Mouse (Mus musculus): Measurements from ENCODE around the gene Tmcc3. TPM values are rescaled to one million over a fixed set of nuclear protein-coding genes. Genes with fewer than 3 reads are reported as not detected.

The Tmcc3 gene
- polyA plus RNA-seq, 1 experiment, result not detected

DNA sequence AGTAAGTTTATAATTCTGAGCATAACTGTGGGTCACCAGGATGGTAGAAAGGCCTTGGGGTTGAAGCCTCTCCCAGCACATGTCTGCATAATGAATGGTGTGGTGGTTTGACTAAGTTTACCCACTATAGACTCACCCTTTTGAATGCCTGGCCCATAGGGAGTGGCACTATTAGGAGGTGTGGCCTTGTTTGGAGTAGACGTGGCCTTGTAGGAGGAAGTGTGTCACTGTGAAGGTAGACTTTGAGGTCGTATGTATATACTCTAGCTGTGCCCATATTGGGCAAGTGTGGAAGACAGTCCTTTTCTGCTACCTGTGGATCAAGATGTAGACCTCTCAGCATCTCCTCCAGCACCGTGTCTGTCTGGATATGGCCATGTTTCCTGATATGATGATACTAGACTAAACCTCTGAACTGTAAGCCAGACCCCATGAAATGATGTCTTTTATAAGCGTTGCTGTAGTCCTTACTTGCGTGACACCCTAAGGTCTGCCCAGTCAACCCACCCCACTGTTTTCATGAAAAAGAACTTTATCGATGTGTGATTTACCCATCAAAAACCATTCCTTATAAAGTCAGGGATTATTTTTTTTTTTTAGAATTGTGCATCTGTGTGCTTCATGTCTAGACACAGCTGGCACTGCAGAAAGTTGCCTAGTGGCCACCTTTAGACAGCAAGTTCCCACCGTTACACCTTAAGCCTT is 40.6 kb downstream of the Tmcc3 start:
- Histone ChIP-seq H3K4me1 (ENCODE audit: control insufficient read depth, insufficient read depth, low read length) (no peaks in the 10 kb centered on the region), H3K27ac (ENCODE audit: insufficient read depth, low read depth, low read length) (no peak overlapping the region), H3K4me3 (ENCODE audit: insufficient read depth, low read depth, low read length) (no peak overlapping the region)
- TF ChIP-seq POLR2A (IDR thresholded peaks at IDR 0.05; ENCODE audit: insufficient read depth, low read depth, low read length), result no peak
- TF ChIP-seq CTCF (IDR thresholded peaks at IDR 0.05; ENCODE audit: insufficient read depth, low read depth, low read length), result no peak
- 97% methylated on average over 7 of the region's 7 CpGs for WGBS

DNA sequence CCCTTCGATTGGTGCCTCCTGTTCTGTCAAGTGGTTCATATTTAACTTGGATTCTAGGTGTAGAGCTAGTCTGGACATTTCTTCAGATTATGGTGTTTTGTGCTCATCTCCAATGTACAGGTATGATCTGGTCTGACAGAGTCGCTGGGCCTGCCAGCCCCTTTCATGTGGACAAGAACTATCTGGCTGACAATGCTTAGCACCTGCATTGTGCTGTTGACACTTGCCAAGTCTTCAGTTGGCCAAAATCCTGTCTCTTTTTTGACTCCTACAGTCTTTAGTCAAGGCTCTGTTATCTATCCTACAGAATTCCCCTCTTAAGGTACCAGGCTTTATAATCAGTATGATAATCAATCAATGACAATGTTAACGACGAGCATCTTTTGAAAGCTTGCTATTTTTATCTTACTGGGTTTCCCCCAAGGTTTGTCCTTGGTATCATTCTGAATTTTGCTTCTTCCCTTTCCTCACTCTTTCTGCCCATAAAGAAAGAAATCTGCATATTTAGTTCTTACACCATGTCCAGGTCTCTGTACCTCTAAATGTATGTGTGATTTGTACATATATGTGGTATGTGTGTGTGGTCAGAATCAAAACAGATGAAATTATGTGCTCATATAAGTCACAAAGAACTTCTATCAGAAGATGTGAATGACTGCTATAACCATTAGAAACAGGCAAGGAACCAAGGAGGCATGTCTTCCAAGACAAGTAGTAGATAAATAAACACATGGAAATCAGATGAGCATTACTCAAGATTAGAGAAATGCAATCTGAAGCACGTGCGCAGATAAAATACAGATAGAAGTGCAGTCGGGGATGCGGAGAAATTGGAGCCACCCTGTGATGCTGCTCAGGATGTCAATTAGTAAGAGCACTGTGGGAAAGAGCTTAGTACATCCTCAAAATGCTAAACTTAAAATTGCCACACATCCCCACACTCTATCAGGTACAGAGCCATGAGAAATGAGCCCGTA is 41.4 kb downstream of the Tmcc3 start:
- WGBS, result 94% methylated on average over 9 of the region's 9 CpGs
- no peak for TF ChIP-seq CTCF (IDR thresholded peaks at IDR 0.05; ENCODE audit: insufficient read depth, low read depth, low read length)
- no peak for TF ChIP-seq POLR2A (IDR thresholded peaks at IDR 0.05; ENCODE audit: insufficient read depth, low read depth, low read length)

DNA sequence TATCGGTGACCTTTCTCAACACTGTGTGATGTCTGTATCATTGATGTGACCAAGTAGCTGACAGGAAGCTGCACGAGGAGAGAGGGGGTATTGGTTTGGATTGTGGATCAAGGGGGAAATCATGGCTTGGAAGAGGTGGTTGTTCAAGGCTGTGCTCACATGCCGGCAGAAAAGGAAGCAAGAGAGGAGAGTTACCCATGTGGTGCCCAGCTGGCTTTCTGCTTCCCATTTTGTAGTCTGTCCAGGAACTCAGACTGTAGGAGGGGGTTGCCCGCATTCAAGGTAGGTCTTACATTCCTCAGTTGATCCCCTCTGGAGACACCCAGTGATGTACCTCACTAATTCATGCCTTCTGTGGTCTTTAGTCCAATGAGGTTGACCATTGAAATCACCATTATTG is 42.3 kb downstream of the Tmcc3 start:
- WGBS, result 70% methylated on average over 4 of the region's 4 CpGs
- no peaks in the 10 kb centered on the region for H3K4me1 ChIP-seq (ENCODE audit: control insufficient read depth, insufficient read depth, low read length)
- no peak overlapping the region for H3K4me3 ChIP-seq (ENCODE audit: insufficient read depth, low read depth, low read length)
- TF ChIP-seq CTCF (IDR thresholded peaks at IDR 0.05; ENCODE audit: insufficient read depth, low read depth, low read length), result no peak
- TF ChIP-seq POLR2A (IDR thresholded peaks at IDR 0.05; ENCODE audit: insufficient read depth, low read depth, low read length), result no peak
- no peak overlapping the region for H3K27ac ChIP-seq (ENCODE audit: insufficient read depth, low read depth, low read length)

More for the DNA sequence above, 41.4 kb downstream of the Tmcc3 start:
- Histone ChIP-seq H3K27ac (ENCODE audit: insufficient read depth, low read depth, low read length) (no peak overlapping the region), H3K4me3 (ENCODE audit: insufficient read depth, low read depth, low read length) (no peak overlapping the region), H3K4me1 (ENCODE audit: control insufficient read depth, insufficient read depth, low read length) (no peaks in the 10 kb centered on the region)

DNA sequence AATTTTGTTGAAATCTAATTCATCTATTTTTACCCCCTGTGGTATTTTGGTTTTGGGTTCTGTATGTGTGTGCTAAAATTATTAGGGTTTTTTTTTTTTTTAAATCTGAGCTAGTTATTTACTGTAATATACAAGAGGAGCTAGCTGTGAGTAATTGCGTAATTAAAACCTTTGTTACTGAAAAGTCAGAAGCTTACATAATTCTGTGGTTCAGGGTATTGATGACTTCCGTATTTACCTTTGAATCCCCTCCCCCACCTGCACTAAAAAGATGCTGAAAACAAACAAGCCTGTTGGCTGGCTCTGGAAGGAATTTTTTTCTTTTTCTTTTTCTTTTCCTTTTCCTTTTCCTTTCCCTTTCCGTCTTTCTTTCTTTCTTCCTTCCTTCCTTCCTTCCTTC is 42.7 kb downstream of the Tmcc3 start:
- WGBS, result 44% methylated on average over 3 of the region's 3 CpGs
- no peak for TF ChIP-seq CTCF (IDR thresholded peaks at IDR 0.05; ENCODE audit: insufficient read depth, low read depth, low read length)
- no peak for TF ChIP-seq POLR2A (IDR thresholded peaks at IDR 0.05; ENCODE audit: insufficient read depth, low read depth, low read length)
- Histone ChIP-seq H3K4me3 (ENCODE audit: insufficient read depth, low read depth, low read length) (no peak overlapping the region), H3K4me1 (ENCODE audit: control insufficient read depth, insufficient read depth, low read length) (no peaks in the 10 kb centered on the region), H3K27ac (ENCODE audit: insufficient read depth, low read depth, low read length) (no peak overlapping the region)

DNA sequence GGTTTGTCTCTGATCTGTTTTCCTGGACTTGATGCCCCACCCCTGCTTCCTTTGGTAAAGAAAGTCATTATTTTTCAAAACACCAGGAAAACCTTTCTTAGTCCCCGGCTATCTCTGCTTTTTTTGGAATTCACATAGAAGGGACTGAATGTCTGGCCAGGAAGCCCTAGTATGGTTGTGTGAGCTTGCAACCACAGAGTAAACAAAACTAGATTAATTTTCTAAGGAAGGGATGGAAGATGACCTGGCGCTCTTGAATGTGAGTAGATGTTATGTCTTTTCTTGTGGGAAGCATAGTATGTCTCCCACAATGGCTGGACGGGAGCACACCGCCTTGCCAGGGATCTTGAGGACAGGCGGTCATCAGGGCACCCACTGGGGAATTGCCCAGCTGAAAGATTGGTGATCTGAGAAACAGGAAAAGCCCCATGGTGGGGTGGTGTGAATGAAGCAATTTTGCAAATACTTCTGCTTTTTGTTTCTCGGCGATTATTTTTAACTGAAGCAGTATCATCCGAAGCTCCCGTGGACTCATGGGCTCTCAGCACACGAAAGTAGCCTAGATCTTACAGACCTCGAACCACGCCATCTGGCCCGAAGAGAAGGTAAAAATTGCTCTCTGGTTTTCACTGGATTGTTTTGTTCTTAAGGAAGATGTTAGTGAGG is 44.9 kb downstream of the Tmcc3 start:
- no peak for TF ChIP-seq POLR2A (IDR thresholded peaks at IDR 0.05; ENCODE audit: insufficient read depth, low read depth, low read length)
- no peak for TF ChIP-seq CTCF (IDR thresholded peaks at IDR 0.05; ENCODE audit: insufficient read depth, low read depth, low read length)
- Histone ChIP-seq H3K27ac (ENCODE audit: insufficient read depth, low read depth, low read length) (no peak overlapping the region), H3K4me1 (ENCODE audit: control insufficient read depth, insufficient read depth, low read length) (no peaks in the 10 kb centered on the region), H3K4me3 (ENCODE audit: insufficient read depth, low read depth, low read length) (no peak overlapping the region)
- 83% methylated on average over 13 of the region's 13 CpGs for WGBS

DNA sequence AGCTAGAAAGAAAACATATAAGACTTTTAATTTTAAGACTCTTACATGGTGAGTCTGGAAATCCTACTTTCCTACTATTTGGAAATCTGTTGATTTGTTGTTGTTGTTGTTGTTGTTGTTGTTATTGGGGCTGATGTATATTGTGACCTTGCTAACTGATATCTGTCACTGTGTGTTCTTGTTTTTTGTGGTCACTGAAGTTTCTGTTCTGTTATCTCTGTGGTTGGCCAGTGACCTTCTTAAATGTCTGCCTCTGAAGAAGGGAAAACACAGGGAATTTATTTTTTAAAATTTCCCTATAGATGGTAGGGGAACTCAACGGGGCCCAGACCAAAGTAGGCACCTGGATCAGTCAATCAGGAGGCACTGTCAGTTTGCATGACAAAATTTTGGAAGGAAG is 48.9 kb downstream of the Tmcc3 start:
- Histone ChIP-seq H3K4me3 (ENCODE audit: insufficient read depth, low read depth, low read length) (no peak overlapping the region), H3K4me1 (ENCODE audit: control insufficient read depth, insufficient read depth, low read length) (no peaks in the 10 kb centered on the region), H3K27ac (ENCODE audit: insufficient read depth, low read depth, low read length) (no peak overlapping the region)
- TF ChIP-seq CTCF (IDR thresholded peaks at IDR 0.05; ENCODE audit: insufficient read depth, low read depth, low read length), result no peak
- TF ChIP-seq POLR2A (IDR thresholded peaks at IDR 0.05; ENCODE audit: insufficient read depth, low read depth, low read length), result no peak
- 70% methylated on average over 1 of the region's 1 CpGs for whole genome bisulfite sequencing

DNA sequence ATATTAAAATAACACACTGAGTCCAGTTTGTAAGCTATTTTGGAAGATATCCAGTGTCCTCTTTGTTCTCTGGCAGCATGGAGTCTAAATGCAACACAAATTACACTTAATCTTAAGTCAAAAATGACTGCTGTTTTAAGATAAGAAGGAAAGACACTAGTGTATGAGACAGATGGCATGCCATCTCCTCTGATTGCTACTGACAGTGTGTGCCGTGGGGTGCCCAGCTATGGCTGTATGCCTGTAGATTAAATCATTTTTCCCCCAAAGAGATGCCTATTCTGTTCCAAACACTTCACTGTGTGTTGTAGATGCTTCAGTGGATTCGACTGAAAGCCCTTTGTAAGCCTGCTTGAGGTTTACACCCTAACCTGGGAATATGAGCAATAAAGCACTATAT is 59.5 kb downstream of the Tmcc3 start:
- 74% methylated on average over 2 of the region's 2 CpGs for WGBS

DNA sequence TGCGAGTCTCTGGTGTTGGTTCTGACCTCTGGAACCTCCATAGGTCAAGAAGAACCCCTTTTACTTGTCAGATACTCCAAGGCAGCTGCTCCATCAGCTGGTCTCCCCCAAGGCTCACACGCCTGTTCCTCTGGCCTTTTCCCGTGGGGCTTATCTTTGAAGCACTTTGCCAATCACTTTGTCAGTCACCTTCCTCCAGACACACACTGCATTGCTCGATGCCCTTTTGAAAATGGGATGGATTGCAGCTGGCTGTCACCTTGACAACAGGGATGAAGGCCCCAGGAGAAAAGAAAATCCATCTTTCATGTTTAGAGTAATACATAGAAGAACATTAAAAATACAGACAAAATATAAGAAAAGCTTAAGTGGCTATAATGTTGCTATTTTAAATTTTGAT is 65.2 kb downstream of the Tmcc3 start:
- Histone ChIP-seq H3K4me3 (ENCODE audit: insufficient read depth, low read depth, low read length) (no peak overlapping the region), H3K27ac (ENCODE audit: insufficient read depth, low read depth, low read length) (no peak overlapping the region), H3K4me1 (ENCODE audit: control insufficient read depth, insufficient read depth, low read length) (peaks cover 10% of the 10 kb centered on the region)
- TF ChIP-seq CTCF (IDR thresholded peaks at IDR 0.05; ENCODE audit: insufficient read depth, low read depth, low read length) (no peak), POLR2A (IDR thresholded peaks at IDR 0.05; ENCODE audit: insufficient read depth, low read depth, low read length) (no peak)
- WGBS, result 79% methylated on average over 4 of the region's 4 CpGs

More for the DNA sequence above, 59.5 kb downstream of the Tmcc3 start:
- TF ChIP-seq CTCF (IDR thresholded peaks at IDR 0.05; ENCODE audit: insufficient read depth, low read depth, low read length) (no peak), POLR2A (IDR thresholded peaks at IDR 0.05; ENCODE audit: insufficient read depth, low read depth, low read length) (no peak)
- Histone ChIP-seq H3K27ac (ENCODE audit: insufficient read depth, low read depth, low read length) (no peak overlapping the region), H3K4me1 (ENCODE audit: control insufficient read depth, insufficient read depth, low read length) (no peaks in the 10 kb centered on the region), H3K4me3 (ENCODE audit: insufficient read depth, low read depth, low read length) (no peak overlapping the region)
